Mouse (Mus musculus): Measurements from ENCODE around the gene Capn15. TPM values are rescaled to one million over a fixed set of nuclear protein-coding genes. Genes with fewer than 3 reads are reported as not detected.

The Capn15 gene
- polyA plus RNA-seq, 1 experiment, result 75.2 TPM

DNA sequence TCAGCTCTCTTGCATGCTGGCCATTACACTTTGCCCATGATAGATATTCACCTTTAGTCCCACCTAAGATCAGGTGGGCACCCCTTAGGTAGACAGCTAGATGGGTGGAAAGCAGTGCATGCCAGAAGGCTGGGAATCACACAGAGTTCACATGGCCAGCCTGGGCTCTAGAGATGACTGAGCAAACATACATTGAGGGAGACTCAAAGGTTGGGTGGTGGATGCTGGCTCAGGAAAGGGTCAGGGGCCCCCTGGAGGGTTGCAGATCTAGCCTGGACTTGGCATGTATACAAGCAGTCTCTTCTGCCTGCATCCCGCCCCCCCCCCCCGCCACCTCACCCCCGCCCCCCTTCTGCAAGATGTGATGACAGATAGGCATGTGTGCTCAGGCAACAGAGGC is 34.9 kb downstream of the Capn15 start:
- H3K36me3 ChIP-seq (ENCODE audit: control insufficient read depth, insufficient read depth, low read length), result no peaks in the 10 kb centered on the region
- 7% methylated on average over 3 of the region's 3 CpGs for WGBS
- no peaks in the 10 kb centered on the region; the same call in 1 of the 2 replicates for H3K4me1 ChIP-seq (ENCODE audit: control insufficient read depth, insufficient read depth, insufficient read length, low read length)
- H3K4me3 ChIP-seq (ENCODE audit: low read depth, low read length), result no peak overlapping the region
- no peak overlapping the region for H3K27ac ChIP-seq (ENCODE audit: insufficient read depth, low read depth, low read length)
- TF ChIP-seq POLR2A (IDR thresholded peaks at IDR 0.05; ENCODE audit: low read depth, low read length) (no peak), CTCF (IDR thresholded peaks at IDR 0.05; ENCODE audit: extremely low read depth, insufficient read length, insufficient replicate concordance, low read depth, low read length) (no peak)
- peaks cover 16% of the 10 kb centered on the region for H3K27me3 ChIP-seq (ENCODE audit: control insufficient read depth, insufficient read depth, low read length)

DNA sequence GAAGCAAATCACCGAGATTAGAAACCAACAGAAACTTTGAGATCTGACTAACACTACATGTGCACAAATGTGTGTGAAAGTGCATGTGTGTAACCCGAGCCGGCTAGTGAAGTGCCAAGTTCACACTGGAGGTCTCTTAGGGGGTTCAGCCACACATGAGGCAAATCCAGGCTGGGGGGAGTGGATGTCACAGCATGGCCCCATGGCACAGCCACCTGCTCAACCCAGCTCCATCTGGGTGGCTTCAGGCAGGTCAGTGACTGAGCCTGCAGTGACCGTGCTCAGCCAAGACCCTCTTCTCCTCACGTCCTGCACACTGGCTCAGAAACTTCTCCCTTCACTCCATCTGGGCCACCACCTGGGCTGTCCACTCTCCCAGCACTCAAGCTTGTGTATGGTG is 35.6 kb downstream of the Capn15 start:
- H3K27ac ChIP-seq (ENCODE audit: insufficient read depth, low read depth, low read length), result no peak overlapping the region
- H3K4me1 ChIP-seq (ENCODE audit: control insufficient read depth, insufficient read depth, insufficient read length, low read length), result no peaks in the 10 kb centered on the region; the same call in 1 of the 2 replicates
- H3K27me3 ChIP-seq (ENCODE audit: control insufficient read depth, insufficient read depth, low read length), result peaks cover 16% of the 10 kb centered on the region
- no peaks in the 10 kb centered on the region for H3K36me3 ChIP-seq (ENCODE audit: control insufficient read depth, insufficient read depth, low read length)
- H3K4me3 ChIP-seq (ENCODE audit: low read depth, low read length), result no peak overlapping the region
- TF ChIP-seq CTCF (IDR thresholded peaks at IDR 0.05; ENCODE audit: extremely low read depth, insufficient read length, insufficient replicate concordance, low read depth, low read length) (no peak), POLR2A (IDR thresholded peaks at IDR 0.05; ENCODE audit: low read depth, low read length) (no peak)
- 67% methylated on average over 5 of the region's 5 CpGs for WGBS

DNA sequence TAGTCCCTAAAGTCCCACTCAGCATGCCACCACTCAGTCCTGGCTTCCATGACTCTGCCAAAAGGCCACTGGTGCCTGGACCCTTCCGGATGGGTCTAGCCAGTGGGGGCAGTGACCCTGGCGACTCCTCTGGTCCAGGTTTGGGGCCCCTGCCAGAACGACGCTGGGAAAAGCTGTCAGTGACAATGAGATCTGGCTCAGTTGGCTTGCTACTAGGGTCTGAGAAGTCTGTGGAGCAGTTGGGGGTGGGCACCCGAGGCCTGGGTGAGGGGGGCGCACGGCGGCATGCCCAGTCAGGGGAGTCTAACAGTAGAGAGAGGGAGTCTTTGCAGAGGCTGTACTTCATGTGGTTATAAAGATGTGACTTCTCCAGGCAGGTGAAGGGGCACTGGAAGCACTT is 37.5 kb downstream of the Capn15 start:
- no peak overlapping the region for H3K27ac ChIP-seq (ENCODE audit: insufficient read depth, low read depth, low read length)
- 82% methylated on average over 8 of the region's 8 CpGs for WGBS
- H3K4me1 ChIP-seq (ENCODE audit: control insufficient read depth, insufficient read depth, insufficient read length, low read length), result peaks cover 3% of the 10 kb centered on the region
- no peak overlapping the region for H3K4me3 ChIP-seq (ENCODE audit: low read depth, low read length)
- H3K36me3 ChIP-seq (ENCODE audit: control insufficient read depth, insufficient read depth, low read length), result no peaks in the 10 kb centered on the region
- H3K27me3 ChIP-seq (ENCODE audit: control insufficient read depth, insufficient read depth, low read length), result peaks cover 16% of the 10 kb centered on the region
- TF ChIP-seq POLR2A (IDR thresholded peaks at IDR 0.05; ENCODE audit: low read depth, low read length), result no peak
- TF ChIP-seq CTCF (IDR thresholded peaks at IDR 0.05; ENCODE audit: extremely low read depth, insufficient read length, insufficient replicate concordance, low read depth, low read length), result no peak

DNA sequence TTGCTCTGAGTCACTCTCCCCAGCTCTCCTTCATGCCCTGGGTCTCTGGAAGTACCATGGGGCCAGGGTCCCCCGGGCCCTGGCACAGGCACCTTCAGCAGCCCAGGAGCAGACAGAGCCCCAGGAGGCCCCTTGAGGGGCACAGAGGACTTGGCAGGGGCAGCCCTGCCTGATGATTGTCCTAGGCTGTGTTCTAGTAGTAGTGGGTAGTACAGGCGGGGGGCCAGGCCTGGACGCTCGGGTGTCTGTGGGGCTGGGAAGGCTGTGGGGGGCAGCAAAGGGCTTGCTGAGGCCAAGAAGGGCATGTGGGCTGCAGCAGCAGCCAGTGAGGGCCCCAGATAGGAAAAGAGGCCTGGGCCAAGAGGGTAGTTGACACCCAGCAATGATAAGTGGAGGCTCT is 38.0 kb downstream of the Capn15 start:
- Histone ChIP-seq H3K36me3 (ENCODE audit: control insufficient read depth, insufficient read depth, low read length) (no peaks in the 10 kb centered on the region), H3K27me3 (ENCODE audit: control insufficient read depth, insufficient read depth, low read length) (peaks cover 16% of the 10 kb centered on the region), H3K4me3 (ENCODE audit: low read depth, low read length) (no peak overlapping the region), H3K27ac (ENCODE audit: insufficient read depth, low read depth, low read length) (no peak overlapping the region), H3K4me1 (ENCODE audit: control insufficient read depth, insufficient read depth, insufficient read length, low read length) (peaks cover 8% of the 10 kb centered on the region)
- TF ChIP-seq CTCF (IDR thresholded peaks at IDR 0.05; ENCODE audit: extremely low read depth, insufficient read length, insufficient replicate concordance, low read depth, low read length) (no peak), POLR2A (IDR thresholded peaks at IDR 0.05; ENCODE audit: low read depth, low read length) (no peak)
- WGBS, result 87% methylated on average over 4 of the region's 4 CpGs

DNA sequence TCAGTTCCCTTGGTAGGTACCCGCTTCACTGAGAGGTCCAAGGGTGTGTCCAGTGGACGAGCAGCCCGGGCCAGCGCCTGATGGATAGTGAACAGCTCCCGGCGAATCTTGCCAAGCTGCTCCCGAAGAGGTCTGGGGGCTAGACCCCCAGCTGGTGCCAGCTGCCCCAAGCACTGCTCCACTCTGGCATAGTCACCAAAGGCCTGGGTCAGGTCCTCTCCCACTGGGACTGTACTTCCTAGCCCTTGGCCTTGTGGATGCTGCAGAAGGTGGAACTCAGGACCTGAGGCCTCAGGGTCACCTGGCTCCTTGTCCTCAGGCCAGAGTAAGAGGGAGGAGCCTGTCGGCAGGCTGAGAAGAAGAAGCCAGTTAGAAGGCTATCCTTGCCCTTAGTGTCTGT is 38.7 kb downstream of the Capn15 start:
- Histone ChIP-seq H3K4me1 (ENCODE audit: control insufficient read depth, insufficient read depth, insufficient read length, low read length) (peaks cover 12% of the 10 kb centered on the region), H3K4me3 (ENCODE audit: low read depth, low read length) (no peak overlapping the region), H3K27ac (ENCODE audit: insufficient read depth, low read depth, low read length) (no peak overlapping the region), H3K27me3 (ENCODE audit: control insufficient read depth, insufficient read depth, low read length) (peaks cover 11% of the 10 kb centered on the region), H3K36me3 (ENCODE audit: control insufficient read depth, insufficient read depth, low read length) (no peaks in the 10 kb centered on the region)
- WGBS, result 81% methylated on average over 8 of the region's 8 CpGs
- TF ChIP-seq CTCF (IDR thresholded peaks at IDR 0.05; ENCODE audit: extremely low read depth, insufficient read length, insufficient replicate concordance, low read depth, low read length) (no peak), POLR2A (IDR thresholded peaks at IDR 0.05; ENCODE audit: low read depth, low read length) (no peak)

DNA sequence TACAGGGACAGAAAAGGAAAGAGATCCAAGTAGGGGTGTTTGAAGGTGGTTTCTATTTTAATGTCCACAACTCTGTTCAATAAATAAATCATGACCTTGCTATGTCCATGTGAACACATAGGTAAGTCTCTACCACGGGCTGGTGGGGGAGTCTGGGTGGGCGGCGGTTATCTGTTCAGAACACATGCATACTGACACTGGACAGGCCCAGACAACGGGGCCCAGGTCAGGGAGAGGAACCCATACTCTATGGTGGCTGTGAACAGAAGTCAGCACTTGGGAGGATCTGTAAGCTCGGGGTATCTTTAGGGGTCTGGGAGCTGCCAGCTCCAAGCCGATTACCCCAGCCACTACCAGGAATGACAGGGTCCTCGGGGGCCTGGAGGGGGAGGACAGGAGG is 39.2 kb downstream of the Capn15 start:
- WGBS, result 83% methylated on average over 7 of the region's 7 CpGs
- Histone ChIP-seq H3K27ac (ENCODE audit: insufficient read depth, low read depth, low read length) (no peak overlapping the region), H3K36me3 (ENCODE audit: control insufficient read depth, insufficient read depth, low read length) (no peaks in the 10 kb centered on the region), H3K27me3 (ENCODE audit: control insufficient read depth, insufficient read depth, low read length) (peaks cover 6% of the 10 kb centered on the region), H3K4me3 (ENCODE audit: low read depth, low read length) (no peak overlapping the region), H3K4me1 (ENCODE audit: control insufficient read depth, insufficient read depth, insufficient read length, low read length) (peaks cover 12% of the 10 kb centered on the region)
- TF ChIP-seq CTCF (IDR thresholded peaks at IDR 0.05; ENCODE audit: extremely low read depth, insufficient read length, insufficient replicate concordance, low read depth, low read length) (no peak), POLR2A (IDR thresholded peaks at IDR 0.05; ENCODE audit: low read depth, low read length) (no peak)

DNA sequence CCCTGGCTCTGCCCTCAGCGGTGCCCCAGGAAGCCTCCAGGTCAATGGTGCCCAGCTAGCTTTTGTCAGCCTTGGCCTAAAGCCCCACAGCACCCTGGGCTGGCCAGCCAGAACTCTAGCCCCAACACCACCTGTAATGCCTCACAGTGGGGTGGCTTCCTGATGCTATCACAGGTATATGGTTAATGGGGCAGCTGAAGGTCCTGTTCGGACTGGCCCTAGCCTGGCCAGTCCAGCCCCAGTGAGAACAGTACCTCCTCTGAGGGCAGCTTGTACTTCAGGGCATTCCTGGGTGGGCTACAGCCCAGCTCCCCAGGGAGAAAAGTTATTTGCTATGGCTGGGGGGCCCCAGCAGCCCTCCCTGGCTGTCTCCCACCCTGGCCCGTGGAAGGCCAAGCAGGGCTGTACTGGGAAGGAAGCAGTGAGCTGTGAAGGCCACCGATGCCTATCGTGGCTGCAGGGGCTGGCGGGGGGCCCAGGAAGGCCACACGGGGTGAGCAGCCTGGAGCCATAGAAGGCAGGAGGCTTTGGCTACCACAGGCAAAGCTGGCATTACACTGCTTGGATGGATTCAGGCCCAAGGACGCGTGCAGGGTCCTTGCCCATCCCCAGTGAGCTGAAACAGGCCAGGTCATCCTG is 40.0 kb downstream of the Capn15 start:
- Histone ChIP-seq H3K36me3 (ENCODE audit: control insufficient read depth, insufficient read depth, low read length) (no peaks in the 10 kb centered on the region), H3K27me3 (ENCODE audit: control insufficient read depth, insufficient read depth, low read length) (no peaks in the 10 kb centered on the region; the same call in 1 of the 2 replicates), H3K4me1 (ENCODE audit: control insufficient read depth, insufficient read depth, insufficient read length, low read length) (peaks cover 15% of the 10 kb centered on the region), H3K27ac (ENCODE audit: insufficient read depth, low read depth, low read length) (no peak overlapping the region), H3K4me3 (ENCODE audit: low read depth, low read length) (no peak overlapping the region)
- no peak for TF ChIP-seq POLR2A (IDR thresholded peaks at IDR 0.05; ENCODE audit: low read depth, low read length)
- TF ChIP-seq CTCF (IDR thresholded peaks at IDR 0.05; ENCODE audit: extremely low read depth, insufficient read length, insufficient replicate concordance, low read depth, low read length), result no peak
- WGBS, result 72% methylated on average over 9 of the region's 9 CpGs

All from small intestine, adult 2 months (tissue).